Mouse (Mus musculus): ENCODE measurements around the gene Wwox. TPM values are rescaled to one million over a fixed set of nuclear protein-coding genes. Genes with fewer than 3 reads are reported as not detected.

The Wwox gene
- polyA plus RNA-seq, 2 experiments = 2.5 to 2.6 TPM

GRCm38 (mm10) chr8:114591296-114592280, 152.1 kb downstream of the Wwox start:
- Histone ChIP-seq H3K4me1 (replicated peaks; ENCODE audit: control insufficient read depth in 2 of 2, insufficient read depth in 2 of 2, low read length in 1 of 2) (peaks cover 0 to 9% of the 10 kb centered on the region in 2 experiments; a peak in 2 of 4 replicates), H3K9me3 (ENCODE audit: control insufficient read depth, low read length) (no peaks in the 10 kb centered on the region), H3K9ac (replicated peaks) (no peak overlapping the region), H3K4me2 (ENCODE audit: low read depth) (no peak overlapping the region), H3K4me3 (ENCODE audit: insufficient read depth in 1 of 2, low read depth in 2 of 2, low read length in 2 of 2) (no peak overlapping the region), H3K27me3 (ENCODE audit: control insufficient read depth, insufficient read depth, low read length) (no peaks in the 10 kb centered on the region), H3K36me3 (replicated peaks; ENCODE audit: control insufficient read depth, insufficient read depth, low read depth) (no peaks in the 10 kb centered on the region), H3K27ac (no peak overlapping the region)
- ATAC-seq (ENCODE audit: insufficient read depth) (no peak), DNase-seq (ENCODE audit: low read depth in 3 of 3, low spot score in 3 of 3) (no peak)
- WGBS (ENCODE audit: insufficient replicate concordance) = 58% methylated on average over 26 of the region's 26 CpGs
- TF ChIP-seq CTCF (IDR thresholded peaks at IDR 0.05; ENCODE audit: low read depth) (no peak), EP300 (IDR thresholded peaks at IDR 0.05; ENCODE audit: low read depth) (no peak)

- Histone ChIP-seq H3K9me3 (ENCODE audit: control insufficient read depth, low read length) (no peaks in the 10 kb centered on the region), H3K27ac (no peak overlapping the region), H3K4me1 (replicated peaks; ENCODE audit: control insufficient read depth in 2 of 2, insufficient read depth in 2 of 2, low read length in 1 of 2) (peaks cover 0 to 9% of the 10 kb centered on the region in 2 experiments; a peak in 2 of 4 replicates), H3K4me3 (ENCODE audit: insufficient read depth in 1 of 2, low read depth in 2 of 2, low read length in 2 of 2) (no peak overlapping the region), H3K36me3 (replicated peaks; ENCODE audit: control insufficient read depth, insufficient read depth, low read depth) (no peaks in the 10 kb centered on the region), H3K9ac (replicated peaks) (no peak overlapping the region), H3K4me2 (ENCODE audit: low read depth) (no peak overlapping the region), H3K27me3 (ENCODE audit: control insufficient read depth, insufficient read depth, low read length) (no peaks in the 10 kb centered on the region)
- DNase-seq (ENCODE audit: low read depth in 3 of 3, low spot score in 3 of 3) = no peak
- ATAC-seq (ENCODE audit: insufficient read depth) = no peak
- TF ChIP-seq CTCF (IDR thresholded peaks at IDR 0.05; ENCODE audit: low read depth) (no peak), EP300 (IDR thresholded peaks at IDR 0.05; ENCODE audit: low read depth) (no peak)
- WGBS (ENCODE audit: insufficient replicate concordance) = 50% methylated on average over 19 of the region's 19 CpGs
Observed at GRCm38 (mm10) chr8:114593424-114594157, 154.1 kb downstream of the Wwox start.

DNA sequence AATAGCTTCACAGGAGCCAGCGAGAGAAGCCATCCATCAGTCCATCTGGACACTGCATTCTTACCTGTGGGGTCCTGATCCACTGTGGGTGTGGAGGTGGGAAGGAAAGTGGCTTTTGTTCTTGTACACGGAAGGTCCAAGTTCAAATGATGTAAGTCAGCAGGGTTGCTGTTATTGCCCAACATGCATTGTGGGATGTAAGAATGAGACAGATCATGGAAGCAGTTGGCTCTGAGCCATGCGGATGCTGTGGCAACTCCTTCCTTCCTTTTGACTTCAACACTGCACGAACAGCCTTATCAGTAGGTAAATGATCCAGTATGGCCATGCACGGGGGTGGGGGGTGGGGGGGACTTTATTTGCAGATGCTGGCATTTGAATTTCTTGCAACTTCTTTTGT, 155.4 kb downstream of the Wwox start:
- H3K27ac ChIP-seq = no peak overlapping the region
- no peak for TF ChIP-seq EP300 (IDR thresholded peaks at IDR 0.05; ENCODE audit: low read depth)
- no peak for TF ChIP-seq CTCF (IDR thresholded peaks at IDR 0.05; ENCODE audit: low read depth)
- H3K9ac ChIP-seq (replicated peaks) = no peak overlapping the region
- no peak for DNase-seq (ENCODE audit: low read depth in 3 of 3, low spot score in 3 of 3)
- peaks cover 0 to 12% of the 10 kb centered on the region in 2 experiments; a peak in 2 of 4 replicates for H3K4me1 ChIP-seq (replicated peaks; ENCODE audit: control insufficient read depth in 2 of 2, insufficient read depth in 2 of 2, low read length in 1 of 2)
- no peak overlapping the region for H3K4me2 ChIP-seq (ENCODE audit: low read depth)
- no peak for ATAC-seq (ENCODE audit: insufficient read depth)
- H3K4me3 ChIP-seq (ENCODE audit: insufficient read depth in 1 of 2, low read depth in 2 of 2, low read length in 2 of 2) = no peak overlapping the region
- H3K36me3 ChIP-seq (replicated peaks; ENCODE audit: control insufficient read depth, insufficient read depth, low read depth) = no peaks in the 10 kb centered on the region
- H3K27me3 ChIP-seq (ENCODE audit: control insufficient read depth, insufficient read depth, low read length) = no peaks in the 10 kb centered on the region
- WGBS (ENCODE audit: insufficient replicate concordance) = 29% methylated on average over 5 of the region's 5 CpGs
- H3K9me3 ChIP-seq (ENCODE audit: control insufficient read depth, low read length) = no peaks in the 10 kb centered on the region

GRCm38 (mm10) chr8:114599555-114599954, 160.1 kb downstream of the Wwox start:
- Histone ChIP-seq H3K9me3 (ENCODE audit: control insufficient read depth, low read length) (no peaks in the 10 kb centered on the region), H3K36me3 (replicated peaks; ENCODE audit: control insufficient read depth, insufficient read depth, low read depth) (no peaks in the 10 kb centered on the region), H3K27ac (no peak overlapping the region), H3K4me3 (ENCODE audit: insufficient read depth in 1 of 2, low read depth in 2 of 2, low read length in 2 of 2) (no peak overlapping the region), H3K27me3 (ENCODE audit: control insufficient read depth, insufficient read depth, low read length) (no peaks in the 10 kb centered on the region), H3K4me1 (replicated peaks; ENCODE audit: control insufficient read depth in 2 of 2, insufficient read depth in 2 of 2, low read length in 1 of 2) (peaks cover 0 to 6% of the 10 kb centered on the region in 2 experiments; a peak in 2 of 4 replicates), H3K4me2 (ENCODE audit: low read depth) (no peak overlapping the region), H3K9ac (replicated peaks) (no peak overlapping the region)
- ATAC-seq (ENCODE audit: insufficient read depth) = no peak
- 71% methylated on average over 10 of the region's 10 CpGs for WGBS (ENCODE audit: insufficient replicate concordance)
- TF ChIP-seq CTCF (IDR thresholded peaks at IDR 0.05; ENCODE audit: low read depth) (no peak), EP300 (IDR thresholded peaks at IDR 0.05; ENCODE audit: low read depth) (no peak)
- no peak for DNase-seq (ENCODE audit: low read depth in 3 of 3, low spot score in 3 of 3)

DNA sequence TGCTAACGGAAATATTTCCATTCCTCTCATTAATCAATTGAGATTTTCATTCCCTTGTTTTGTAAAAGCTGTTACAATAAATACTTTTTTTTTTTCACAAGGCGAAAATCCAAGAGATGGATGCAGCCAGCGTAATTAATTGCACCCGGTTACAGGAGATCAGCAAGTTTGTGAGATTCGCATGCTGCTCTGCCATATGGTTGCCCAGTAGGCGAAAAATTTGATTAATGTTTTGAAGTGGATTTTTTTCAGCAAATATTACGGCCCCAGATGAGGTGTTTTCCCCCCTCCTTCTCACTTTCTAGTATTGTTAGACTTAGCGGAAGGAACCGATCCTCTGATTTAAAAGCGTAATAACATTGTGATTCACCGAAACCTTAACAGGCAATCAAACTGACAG, 160.7 kb downstream of the Wwox start:
- no peak overlapping the region for H3K9ac ChIP-seq (replicated peaks)
- peaks cover 0 to 3% of the 10 kb centered on the region in 2 experiments; a peak in 2 of 4 replicates for H3K4me1 ChIP-seq (replicated peaks; ENCODE audit: control insufficient read depth in 2 of 2, insufficient read depth in 2 of 2, low read length in 1 of 2)
- no peaks in the 10 kb centered on the region for H3K9me3 ChIP-seq (ENCODE audit: control insufficient read depth, low read length)
- no peak for DNase-seq (ENCODE audit: low read depth in 3 of 3, low spot score in 3 of 3)
- no peak for ATAC-seq (ENCODE audit: insufficient read depth)
- WGBS (ENCODE audit: insufficient replicate concordance) = 73% methylated on average over 11 of the region's 11 CpGs
- no peak overlapping the region for H3K27ac ChIP-seq
- no peak overlapping the region for H3K4me3 ChIP-seq (ENCODE audit: insufficient read depth in 1 of 2, low read depth in 2 of 2, low read length in 2 of 2)
- TF ChIP-seq CTCF (IDR thresholded peaks at IDR 0.05; ENCODE audit: low read depth) = no peak
- no peak for TF ChIP-seq EP300 (IDR thresholded peaks at IDR 0.05; ENCODE audit: low read depth)
- no peak overlapping the region for H3K4me2 ChIP-seq (ENCODE audit: low read depth)
- H3K36me3 ChIP-seq (replicated peaks; ENCODE audit: control insufficient read depth, insufficient read depth, low read depth) = no peaks in the 10 kb centered on the region
- no peaks in the 10 kb centered on the region for H3K27me3 ChIP-seq (ENCODE audit: control insufficient read depth, insufficient read depth, low read length)

Data from liver, embryonic 14.5 days (tissue).